Mouse (Mus musculus) heart, embryonic 10.5 days (tissue): Measurements from ENCODE around the gene Hist1h3i. TPM values are rescaled to one million over a fixed set of nuclear protein-coding genes. Genes with fewer than 3 reads are reported as not detected.
A peak's percentile ranks its signal among the peaks of the same experiment; 100 is the strongest.
"Not testable (repeated sequence)": the region's sequence is repeated elsewhere in the genome, so short reads cannot be mapped to it uniquely, and the experiment has no call there.

Experiments used
- DNase-seq: peaks from one replicate; pipeline ENCODE4 v3.0.0-alpha.2; 2017; ENCODE audit warnings: low spot score
- H3K27ac ChIP-seq: fragments of 300-500 bp; sonication (generic); 2 replicates; pipeline ENCODE4 v1.5.1; 2016; ENCODE audit warnings: mild to moderate bottlenecking
- H3K27me3 ChIP-seq: fragments of 300-500 bp; sonication (generic); 2 replicates; pipeline ENCODE4 v1.6.1; 2016; ENCODE audit warnings: mild to moderate bottlenecking; ENCODE audit not compliant: poor library complexity, insufficient read depth, severe bottlenecking
- H3K36me3 ChIP-seq: fragments of 300-500 bp; sonication (generic); 2 replicates; pipeline ENCODE4 v1.6.1; 2016; ENCODE audit warnings: mild to moderate bottlenecking, moderate library complexity
- H3K4me1 ChIP-seq: fragments of 300-500 bp; sonication (generic); 2 replicates; pipeline ENCODE4 v1.6.1; 2016; ENCODE audit warnings: mild to moderate bottlenecking
- H3K4me3 ChIP-seq: fragments of 300-500 bp; sonication (generic); 2 replicates; pipeline ENCODE4 v1.5.1; 2016; ENCODE audit warnings: mild to moderate bottlenecking, moderate library complexity
- H3K9me3 ChIP-seq: fragments of 300-500 bp; sonication (generic); 2 replicates; pipeline ENCODE4 v1.6.1; 2016; ENCODE audit warnings: mild to moderate bottlenecking, moderate library complexity
- WGBS: fragments of 180-500 bp; shearing (Covaris S2); methylation state at CpG from one replicate; pipeline ENCODE4 v1.1.7; 2016; 5-methylcytosine and 5-hydroxymethylcytosine counted together
- polyA plus RNA-seq: library from polyadenylated mRNA; unstranded; fragments of >200 nt; fragmentation: Nextera tagmentation; extraction: Ambion mirVana; gene quantifications from 2 replicates; pipeline ENCODE4 v1.2.1, GENCODE M21; 2016

The Hist1h3i gene
- polyA plus RNA-seq: 51.2 and 119 TPM in 2 replicates

DNA sequence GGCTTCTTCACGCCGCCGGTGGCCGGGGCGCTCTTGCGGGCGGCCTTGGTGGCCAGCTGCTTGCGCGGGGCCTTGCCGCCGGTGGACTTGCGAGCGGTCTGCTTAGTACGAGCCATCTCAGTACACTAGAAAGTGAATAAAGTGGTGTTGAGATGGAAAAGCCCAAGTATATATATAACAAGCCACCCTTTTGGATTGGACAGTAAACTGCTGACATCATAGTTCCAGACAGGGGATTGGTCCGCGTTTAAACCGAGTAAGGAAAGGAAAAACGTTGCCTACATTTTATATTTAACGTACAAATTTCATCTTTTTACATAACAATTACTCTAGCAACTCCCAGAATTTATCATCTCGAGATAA is at the start of gene Hist1h3i:
Hist1h3i (minus strand) TSS at position 116 of the 363 bp plus-strand sequence.
- no peaks in the 10 kb centered on the region for H3K9me3 ChIP-seq

DNA sequence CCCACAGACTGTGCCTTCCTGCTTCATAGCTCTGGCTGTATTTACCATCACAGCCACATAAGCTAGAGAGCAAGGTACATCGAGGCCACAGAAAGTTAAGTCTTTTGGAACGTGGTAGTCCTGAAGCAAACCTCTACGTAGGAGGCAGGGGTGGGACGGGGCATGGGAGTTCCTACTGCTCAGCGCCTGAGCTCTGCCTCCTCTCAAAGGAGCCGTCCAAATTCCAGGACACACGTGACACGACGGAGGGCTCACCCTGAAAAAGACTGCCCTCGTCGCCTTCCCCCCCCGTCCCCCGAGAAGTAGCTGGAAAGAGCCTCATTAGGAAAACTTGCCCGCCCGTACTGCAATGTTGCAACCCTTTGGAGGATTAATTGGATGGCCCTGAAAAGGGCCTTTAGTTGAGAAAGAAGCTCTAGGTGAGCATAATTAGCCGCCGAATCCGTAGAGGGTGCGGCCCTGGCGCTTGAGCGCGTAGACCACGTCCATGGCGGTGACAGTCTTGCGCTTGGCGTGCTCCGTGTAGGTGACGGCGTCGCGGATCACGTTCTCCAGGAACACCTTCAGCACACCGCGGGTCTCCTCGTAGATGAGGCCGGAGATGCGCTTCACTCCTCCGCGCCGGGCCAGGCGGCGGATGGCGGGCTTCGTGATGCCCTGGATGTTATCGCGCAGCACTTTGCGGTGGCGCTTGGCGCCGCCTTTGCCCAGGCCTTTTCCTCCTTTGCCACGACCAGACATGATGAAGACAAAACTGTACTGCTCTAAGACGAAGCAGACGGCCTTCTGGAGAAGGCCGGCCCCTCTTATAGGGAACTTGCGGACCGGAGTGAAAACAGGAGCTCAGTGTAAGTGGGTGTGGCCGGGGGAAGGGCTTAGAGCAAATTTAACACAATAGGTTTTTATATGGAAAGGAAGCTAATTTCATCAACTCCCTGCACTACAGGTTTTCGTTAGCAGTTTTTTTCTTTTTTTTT is 48.5 kb upstream of the Hist1h3i start, which contains the start of gene Hist1h4n:
Hist1h4n (minus strand) TSS at position 779 of the 977 bp plus-strand sequence.
- H3K36me3 ChIP-seq, H3K4me1 ChIP-seq, DNase-seq, H3K9me3 ChIP-seq, H3K27me3 ChIP-seq, H3K27ac ChIP-seq: not testable (repeated sequence)
- peak within 1 kb of the TSS; percentile 24; the same call in 1 of the 2 replicates for H3K4me3 ChIP-seq
- under 1% methylated on average over 26 of the region's 58 CpGs for WGBS

More for the DNA sequence above, at the start of gene Hist1h3i:
- WGBS: 0% methylated on average over 20 of the region's 20 CpGs
- Histone ChIP-seq H3K4me3 (peak within 1 kb of the TSS; percentile 57), H3K36me3 (no peaks in the 10 kb centered on the region), H3K27me3 (no peaks in the 10 kb centered on the region), H3K4me1 (peaks cover 24% of the 10 kb centered on the region), H3K27ac (peak within 1 kb of the TSS; percentile 90)
- peak; percentile 88 for DNase-seq

DNA sequence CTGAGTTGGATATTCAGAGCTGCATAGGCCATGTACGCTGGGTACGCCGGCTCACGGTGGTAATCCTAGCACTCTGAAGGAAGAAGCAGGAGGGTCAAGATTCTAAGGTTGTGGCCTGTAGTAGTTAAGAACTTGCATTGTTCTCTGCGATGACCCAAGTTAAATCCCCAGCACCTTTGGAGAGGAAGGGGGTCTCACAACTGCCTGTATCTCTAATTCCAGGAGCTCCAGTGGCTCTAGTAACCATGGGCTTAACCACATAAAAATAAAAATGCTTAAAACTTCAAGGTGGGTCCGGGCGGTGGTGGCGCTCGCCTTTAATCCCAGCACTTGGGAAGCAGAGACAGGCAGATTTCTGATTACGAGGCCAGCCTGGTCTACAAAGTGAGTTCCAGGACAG is 47.2 kb upstream of the Hist1h3i start:
- no peaks in the 10 kb centered on the region for H3K27me3 ChIP-seq
- DNase-seq: no peak
- no peaks in the 10 kb centered on the region for H3K4me1 ChIP-seq
- no peak overlapping the region for H3K27ac ChIP-seq
- no peak overlapping the region for H3K4me3 ChIP-seq
- H3K9me3 ChIP-seq: no peaks in the 10 kb centered on the region
- 81% methylated on average over 10 of the region's 10 CpGs for WGBS
- no peaks in the 10 kb centered on the region for H3K36me3 ChIP-seq

DNA sequence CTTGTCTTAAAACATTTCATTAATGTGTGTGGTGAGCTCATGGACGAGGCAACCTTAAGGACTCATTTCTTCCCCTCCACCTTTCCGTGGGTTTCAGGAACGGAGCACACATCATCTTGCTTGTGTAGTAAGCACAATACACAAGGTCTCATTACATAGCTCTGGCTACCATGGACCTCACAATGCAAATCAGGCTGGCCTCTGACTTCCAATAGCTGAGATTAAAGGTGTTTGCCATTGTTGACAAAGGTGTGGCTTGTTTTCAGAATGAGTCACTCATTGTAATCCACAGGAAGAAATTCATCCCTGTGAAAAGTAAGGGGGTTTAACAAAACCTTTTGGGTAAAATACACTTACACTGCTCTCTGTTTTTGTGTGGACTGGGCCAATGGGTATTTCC is 45.3 kb upstream of the Hist1h3i start:
- Histone ChIP-seq H3K4me3 (no peak overlapping the region), H3K4me1 (no peaks in the 10 kb centered on the region), H3K36me3 (no peaks in the 10 kb centered on the region), H3K27me3 (no peaks in the 10 kb centered on the region), H3K27ac (no peak overlapping the region), H3K9me3 (no peaks in the 10 kb centered on the region)
- no peak for DNase-seq
- WGBS: 79% methylated on average over 3 of the region's 3 CpGs

DNA sequence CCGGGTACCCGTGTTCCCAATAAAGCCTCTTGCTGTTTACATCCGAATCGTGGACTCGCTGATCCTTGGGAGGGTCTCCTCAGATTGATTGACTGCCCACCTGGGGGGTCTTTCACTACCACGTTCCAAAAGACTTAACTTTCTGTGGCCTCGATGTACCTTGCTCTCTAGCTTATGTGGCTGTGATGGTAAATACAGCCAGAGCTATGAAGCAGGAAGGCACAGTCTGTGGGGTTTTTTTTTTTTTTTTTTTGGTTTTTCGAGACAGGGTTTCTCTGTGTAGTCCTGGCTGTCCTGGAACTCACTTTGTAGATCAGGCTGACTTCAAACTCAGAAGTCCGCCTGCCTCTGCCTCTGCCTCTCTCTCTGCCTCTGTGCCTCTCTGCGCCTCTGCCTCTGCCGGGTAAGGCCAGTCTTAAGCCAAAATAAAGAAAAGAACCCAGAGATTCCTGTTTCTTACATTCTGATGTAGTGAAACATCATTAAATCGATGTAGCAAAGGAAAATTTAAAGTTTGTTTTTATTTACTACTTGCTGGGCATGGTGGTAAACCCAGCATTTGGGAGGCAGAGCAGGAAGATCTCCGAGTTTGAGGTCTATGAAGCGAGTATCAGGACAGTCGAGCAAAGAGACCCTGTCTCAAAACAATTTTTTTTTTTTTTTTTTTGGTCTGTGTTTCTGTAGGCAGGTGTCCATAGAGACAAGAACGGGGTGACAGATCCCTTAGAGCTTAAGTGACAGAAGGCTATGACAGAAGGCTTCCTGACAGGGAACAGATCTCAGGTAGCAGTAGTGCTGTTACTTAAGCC is 37.1 kb upstream of the Hist1h3i start:
- H3K27me3 ChIP-seq, H3K27ac ChIP-seq, H3K36me3 ChIP-seq, DNase-seq, H3K4me1 ChIP-seq, H3K9me3 ChIP-seq, H3K4me3 ChIP-seq: not testable (repeated sequence)
- 70% methylated on average over 7 of the region's 16 CpGs for WGBS

DNA sequence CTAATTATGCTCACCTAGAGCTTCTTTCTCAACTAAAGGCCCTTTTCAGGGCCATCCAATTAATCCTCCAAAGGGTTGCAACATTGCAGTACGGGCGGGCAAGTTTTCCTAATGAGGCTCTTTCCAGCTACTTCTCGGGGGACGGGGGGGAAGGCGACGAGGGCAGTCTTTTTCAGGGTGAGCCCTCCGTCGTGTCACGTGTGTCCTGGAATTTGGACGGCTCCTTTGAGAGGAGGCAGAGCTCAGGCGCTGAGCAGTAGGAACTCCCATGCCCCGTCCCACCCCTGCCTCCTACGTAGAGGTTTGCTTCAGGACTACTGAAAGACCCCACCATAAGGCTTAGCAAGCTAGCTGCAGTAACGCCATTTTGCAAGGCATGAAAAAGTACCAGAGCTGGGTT is 28.9 kb upstream of the Hist1h3i start:
- DNase-seq, H3K27ac ChIP-seq, H3K9me3 ChIP-seq, H3K4me3 ChIP-seq, H3K36me3 ChIP-seq, H3K27me3 ChIP-seq, H3K4me1 ChIP-seq: not testable (repeated sequence)
- 0% methylated on average over 14 of the region's 14 CpGs for WGBS

DNA sequence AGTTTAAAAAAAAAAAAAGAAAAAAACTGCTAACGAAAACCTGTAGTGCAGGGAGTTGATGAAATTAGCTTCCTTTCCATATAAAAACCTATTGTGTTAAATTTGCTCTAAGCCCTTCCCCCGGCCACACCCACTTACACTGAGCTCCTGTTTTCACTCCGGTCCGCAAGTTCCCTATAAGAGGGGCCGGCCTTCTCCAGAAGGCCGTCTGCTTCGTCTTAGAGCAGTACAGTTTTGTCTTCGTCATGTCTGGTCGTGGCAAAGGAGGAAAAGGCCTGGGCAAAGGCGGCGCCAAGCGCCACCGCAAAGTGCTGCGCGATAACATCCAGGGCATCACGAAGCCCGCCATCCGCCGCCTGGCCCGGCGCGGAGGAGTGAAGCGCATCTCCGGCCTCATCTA is 28.4 kb upstream of the Hist1h3i start, which contains the start of gene Hist1h4m:
Hist1h4m (plus strand) TSS at position 208 of the 400 bp plus-strand sequence.
- H3K4me3 ChIP-seq, H3K27ac ChIP-seq, DNase-seq, H3K36me3 ChIP-seq, H3K4me1 ChIP-seq, H3K9me3 ChIP-seq, H3K27me3 ChIP-seq: not testable (repeated sequence)
- no CpG with 5 or more reads among the region's 24 CpGs for WGBS

DNA sequence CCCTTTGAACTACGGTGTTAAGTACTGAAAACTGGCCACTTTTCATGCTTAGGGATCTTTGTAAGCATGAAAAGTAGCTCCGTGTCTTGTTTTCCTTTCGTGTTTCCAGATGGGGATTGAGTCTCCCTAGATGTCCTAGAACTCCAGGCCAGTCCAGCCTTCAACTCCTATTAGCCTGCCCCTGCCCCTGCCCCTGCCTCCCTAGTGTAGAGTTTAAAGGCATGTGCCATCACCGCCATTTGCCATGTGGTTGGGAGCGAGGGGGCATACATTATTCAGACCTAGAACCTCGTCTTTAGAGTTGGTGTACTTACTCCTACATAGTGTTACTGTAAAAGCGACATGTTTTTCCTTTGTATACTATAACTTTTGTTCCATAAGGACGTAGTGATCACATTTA is 27.9 kb upstream of the Hist1h3i start:
- not testable (repeated sequence) for H3K4me3 ChIP-seq, DNase-seq, H3K27me3 ChIP-seq, H3K9me3 ChIP-seq, H3K27ac ChIP-seq, H3K4me1 ChIP-seq, H3K36me3 ChIP-seq
- WGBS: no CpG with 5 or more reads among the region's 8 CpGs

DNA sequence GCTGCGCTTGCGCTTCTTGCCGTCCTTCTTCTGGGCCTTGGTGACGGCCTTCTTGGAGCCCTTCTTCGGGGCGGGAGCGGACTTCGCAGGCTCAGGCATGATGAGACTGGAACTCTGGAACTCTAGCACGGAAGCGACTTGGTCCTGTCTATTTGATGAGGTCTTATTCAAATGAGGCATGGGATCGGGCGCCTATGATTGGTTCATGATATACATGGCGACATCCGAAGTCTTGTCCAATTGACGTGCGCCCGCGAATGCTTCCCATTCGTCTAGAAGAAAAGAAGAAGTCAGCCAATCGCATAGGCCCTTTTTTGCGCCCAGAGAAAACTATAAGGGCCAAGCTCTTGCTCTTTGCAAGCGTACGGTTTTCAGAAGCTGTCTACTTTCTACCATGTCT is 26.9 kb upstream of the Hist1h3i start, which contains the start of the genes Hist1h2bq and Hist1h2ao:
Hist1h2bq (minus strand) TSS at position 125 of the 400 bp plus-strand sequence.
Hist1h2ao (plus strand) TSS at position 393 of the 400 bp plus-strand sequence.
- H3K4me1 ChIP-seq, H3K27me3 ChIP-seq, H3K9me3 ChIP-seq, H3K27ac ChIP-seq, H3K4me3 ChIP-seq, H3K36me3 ChIP-seq, DNase-seq: not testable (repeated sequence)
- no CpG with 5 or more reads among the region's 23 CpGs for WGBS

DNA sequence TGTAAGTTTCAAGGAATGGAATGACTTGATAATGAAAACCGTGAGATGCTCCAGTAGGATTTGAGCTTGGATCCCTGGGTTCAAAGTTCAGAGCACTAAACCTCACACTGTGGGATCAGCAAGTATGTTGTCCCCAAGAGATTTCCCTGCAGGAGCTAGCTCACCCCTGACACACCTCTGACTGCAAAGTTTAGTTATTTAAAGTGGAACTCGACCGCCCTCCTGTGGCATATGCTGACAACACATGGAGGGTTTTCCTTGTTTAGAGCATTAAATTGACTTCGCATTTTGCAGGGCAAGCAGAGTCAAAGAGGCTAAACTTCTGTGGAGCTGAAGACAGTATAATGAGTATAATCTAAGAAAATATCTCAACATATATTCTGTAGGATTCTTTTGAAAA is 19.9 kb upstream of the Hist1h3i start:
- H3K4me3 ChIP-seq, H3K36me3 ChIP-seq, H3K9me3 ChIP-seq, H3K27me3 ChIP-seq, DNase-seq, H3K27ac ChIP-seq, H3K4me1 ChIP-seq: not testable (repeated sequence)
- no CpG with 5 or more reads among the region's 4 CpGs for WGBS

DNA sequence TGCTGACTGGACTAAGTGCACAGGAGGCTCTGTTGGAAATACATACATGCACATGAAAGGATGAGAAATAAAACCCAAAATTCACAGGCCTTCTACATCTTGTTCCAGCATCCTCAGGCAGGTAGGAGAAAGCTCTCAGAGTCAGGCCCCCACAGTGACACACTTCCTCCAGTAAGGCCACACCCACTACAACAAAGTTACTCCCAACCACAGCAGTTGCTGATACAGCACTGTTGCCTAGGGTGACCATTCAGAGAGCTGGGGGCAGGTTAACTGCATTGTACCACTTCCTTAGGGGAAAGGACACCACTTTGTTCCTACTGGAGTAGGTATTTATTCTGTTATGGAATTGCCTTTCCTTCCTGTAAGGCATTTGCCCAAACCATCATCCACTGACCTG is 14.0 kb upstream of the Hist1h3i start:
- not testable (repeated sequence) for H3K36me3 ChIP-seq, H3K27me3 ChIP-seq, H3K27ac ChIP-seq, DNase-seq, H3K4me3 ChIP-seq, H3K4me1 ChIP-seq, H3K9me3 ChIP-seq

DNA sequence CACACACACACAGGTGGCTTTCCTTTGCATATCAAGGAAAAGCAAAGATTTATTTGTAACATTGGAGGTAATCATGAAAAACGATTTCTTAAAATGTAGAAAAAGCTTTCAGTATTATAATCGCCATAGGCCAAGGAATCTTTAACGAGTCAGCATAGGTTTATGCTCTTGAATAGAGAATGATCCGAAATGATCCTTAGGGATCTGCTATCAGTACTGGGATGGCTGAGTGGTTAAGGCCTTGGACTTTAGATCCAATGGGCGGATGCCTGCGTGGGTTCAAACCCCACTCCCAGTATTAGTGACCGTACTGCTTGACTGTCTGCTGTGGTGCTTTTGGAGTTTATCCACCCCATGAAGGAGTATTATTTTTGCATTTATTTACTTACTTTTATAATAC is 12.4 kb upstream of the Hist1h3i start:
- Histone ChIP-seq H3K9me3 (no peaks in the 10 kb centered on the region), H3K4me3 (no peak overlapping the region), H3K36me3 (no peaks in the 10 kb centered on the region), H3K27ac (no peak overlapping the region), H3K4me1 (peaks cover 5% of the 10 kb centered on the region), H3K27me3 (no peaks in the 10 kb centered on the region)
- no peak for DNase-seq
- 89% methylated on average over 7 of the region's 7 CpGs for WGBS
